Mouse (Mus musculus) heart, postnatal 0 days (tissue): ENCODE data around the gene Fmo6.

Source experiments
- CTCF ChIP-seq: IDR thresholded peaks from 2 replicates; pipeline ENCODE4 v1.5.1; 2016; ENCODE audit warnings: antibody characterized with exemption, control low read depth, low read depth
- EP300 ChIP-seq: IDR thresholded peaks from 2 replicates; pipeline ENCODE4 v1.6.1; 2016; ENCODE audit warnings: antibody characterized with exemption, low read depth

- TF ChIP-seq CTCF (no peak), EP300 (no peak)
Observed at GRCm38 (mm10) chr1:162930631-162931030, 6.7 kb downstream of the Fmo6 start.
